Mouse (Mus musculus): ENCODE data around the gene Whrn.

The Whrn gene

GRCm38 (mm10) chr4:63450551-63450950 lies 45.2 kb downstream of the Whrn start:
- DNase-seq (ENCODE audit: low read depth, low spot score) = no peak

- DNase-seq (ENCODE audit: low read depth, low spot score) = no peak
These were observed 51.3 kb downstream of the Whrn start for GRCm38 (mm10) chr4:63444362-63445066.

- no peak for DNase-seq (ENCODE audit: low read depth, low spot score)
These were observed 52.7 kb downstream of the Whrn start for GRCm38 (mm10) chr4:63443101-63443500.

- DNase-seq (ENCODE audit: low read depth, low spot score) = peak; percentile 42
These were observed 54.2 kb downstream of the Whrn start for GRCm38 (mm10) chr4:63441616-63442015.

GRCm38 (mm10) chr4:63440262-63440661 lies 55.5 kb downstream of the Whrn start:
- no peak for DNase-seq (ENCODE audit: low read depth, low spot score)

GRCm38 (mm10) chr4:63437968-63438367 lies 57.8 kb downstream of the Whrn start:
- DNase-seq (ENCODE audit: low read depth, low spot score) = no peak

GRCm38 (mm10) chr4:63437119-63437815 lies 58.5 kb downstream of the Whrn start:
- no peak for DNase-seq (ENCODE audit: low read depth, low spot score)

GRCm38 (mm10) chr4:63435402-63435801 lies 60.4 kb downstream of the Whrn start:
- no peak for DNase-seq (ENCODE audit: low read depth, low spot score)

- DNase-seq (ENCODE audit: low read depth, low spot score) = no peak
These were observed 64.7 kb downstream of the Whrn start for GRCm38 (mm10) chr4:63431098-63431497.

GRCm38 (mm10) chr4:63430357-63430756 lies 65.4 kb downstream of the Whrn start:
- DNase-seq (ENCODE audit: low read depth, low spot score) = no peak

- DNase-seq (ENCODE audit: low read depth, low spot score) = peak; percentile 35
These were observed 69.5 kb downstream of the Whrn start for GRCm38 (mm10) chr4:63426308-63426707.

- DNase-seq (ENCODE audit: low read depth, low spot score) = peak; percentile 21
These were observed 72.0 kb downstream of the Whrn start for GRCm38 (mm10) chr4:63423811-63424210.

- peak; percentile 53 for DNase-seq (ENCODE audit: low read depth, low spot score)
These were observed 72.6 kb downstream of the Whrn start for GRCm38 (mm10) chr4:63423231-63423630.

- DNase-seq (ENCODE audit: low read depth, low spot score) = peak; percentile 85
These were observed 75.5 kb downstream of the Whrn start for GRCm38 (mm10) chr4:63420143-63420920.

GRCm38 (mm10) chr4:63418270-63418669 lies 77.5 kb downstream of the Whrn start:
- DNase-seq (ENCODE audit: low read depth, low spot score) = no peak

- peak; percentile 74 for DNase-seq (ENCODE audit: low read depth, low spot score)
These were observed 78.4 kb downstream of the Whrn start for GRCm38 (mm10) chr4:63417318-63417957.

- DNase-seq (ENCODE audit: low read depth, low spot score) = no peak
These were observed 80.8 kb downstream of the Whrn start for GRCm38 (mm10) chr4:63414951-63415350.

GRCm38 (mm10) chr4:63411222-63411621 lies 84.6 kb downstream of the Whrn start:
- no peak for DNase-seq (ENCODE audit: low read depth, low spot score)

- DNase-seq (ENCODE audit: low read depth, low spot score) = peak; percentile 93
These were observed 85.2 kb downstream of the Whrn start for GRCm38 (mm10) chr4:63410583-63410934.

- peak; percentile 88 for DNase-seq (ENCODE audit: low read depth, low spot score)
These were observed 85.7 kb downstream of the Whrn start for GRCm38 (mm10) chr4:63409908-63410582.

- no peak for DNase-seq (ENCODE audit: low read depth, low spot score)
These were observed 86.4 kb downstream of the Whrn start for GRCm38 (mm10) chr4:63409317-63409907.

Measured in ES-CJ7 (cell line).